Mouse (Mus musculus): Measurements from ENCODE around the gene Tnfaip6. TPM values are rescaled to one million over a fixed set of nuclear protein-coding genes. Genes with fewer than 3 reads are reported as not detected.

Gene Tnfaip6
- polyA plus RNA-seq, 1 experiment from 2014 or later = 2.3 TPM

Other genes with a start within 250 kb of the Tnfaip6 start
- 8.3 and 9.3 TPM in 2 replicates for gene Rbm43, start 102.8 kb upstream of the Tnfaip6 start, polyA plus RNA-seq (2015; fragmentation: Nextera tagmentation; extraction: Ambion mirVana)
- 18.7 and 21.4 TPM in 2 replicates for gene Nmi, start 64.5 kb upstream of the Tnfaip6 start, polyA plus RNA-seq (2015; fragmentation: Nextera tagmentation; extraction: Ambion mirVana)
- gene Rif1, start 34.8 kb downstream of the Tnfaip6 start, polyA plus RNA-seq (2015; fragmentation: Nextera tagmentation; extraction: Ambion mirVana) = 11.5 and 11.8 TPM in 2 replicates

All from intestine, embryonic 16.5 days (tissue).